Mouse (Mus musculus) brain, embryonic 14.5 days (tissue): ENCODE measurements at regions not wholly inside any gene's neighbourhood (a gene's known extent, or its start where the extent isn't known, plus 50 kb on each side); places are given as distances from the start of the nearest gene placed in this dataset.

Source experiments
- CTCF ChIP-seq: fragments of 200-500 bp; IDR thresholded peaks from 2 replicates; pipeline ENCODE4 v1.5.1; 2012; ENCODE audit warnings: inconsistent platforms, mild to moderate bottlenecking, moderate library complexity, borderline replicate concordance; ENCODE audit not compliant: insufficient read depth, insufficient read length; ENCODE audit errors: extremely low read depth
- POLR2A ChIP-seq: fragments of 200-500 bp; IDR thresholded peaks from 2 replicates; pipeline ENCODE4 v1.6.1; 2012; ENCODE audit warnings: mild to moderate bottlenecking, inconsistent platforms, borderline replicate concordance; ENCODE audit not compliant: poor library complexity, insufficient read depth, insufficient read length, severe bottlenecking; ENCODE audit errors: extremely low read depth

- TF ChIP-seq CTCF, result no peak
- no peak for TF ChIP-seq POLR2A
Observed at GRCm38 (mm10) chr10:39257371-39258154, 94.0 kb upstream of the Ccn6 start.
